Mouse (Mus musculus): Measurements from ENCODE around the gene Neurl1a. TPM values are rescaled to one million over a fixed set of nuclear protein-coding genes. Genes with fewer than 3 reads are reported as not detected.

The Neurl1a gene
- polyA plus RNA-seq, 1 experiment, result 1.6 TPM

DNA sequence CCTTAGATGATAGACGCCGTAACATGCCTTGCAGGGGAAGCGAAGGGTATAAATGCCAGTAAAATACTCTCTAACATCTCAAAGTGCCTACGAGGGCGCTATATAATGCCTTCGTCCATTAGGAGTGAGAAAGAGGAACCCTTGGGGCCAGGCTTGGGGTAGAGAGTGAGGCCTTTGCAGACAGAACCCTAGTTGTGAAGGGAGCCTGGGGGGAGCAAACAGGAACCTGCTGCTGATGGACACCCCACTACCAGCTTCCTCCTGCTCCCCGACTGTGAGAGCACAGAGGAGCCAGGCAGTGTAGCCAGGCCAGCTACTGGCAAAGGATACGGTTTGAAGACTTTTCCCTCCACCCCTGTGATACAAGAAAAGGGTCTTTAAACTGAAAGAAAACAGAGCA is 85.0 kb downstream of the Neurl1a start:
- TF ChIP-seq POLR2A (IDR thresholded peaks at IDR 0.05; ENCODE audit: control insufficient read depth, extremely low read depth, insufficient read depth, low read length, poor library complexity), result no peak
- no peak for TF ChIP-seq CTCF (IDR thresholded peaks at IDR 0.05; ENCODE audit: borderline replicate concordance, control insufficient read depth, extremely low read depth, insufficient read depth, low read length, poor library complexity)
- Histone ChIP-seq H3K36me3 (ENCODE audit: control insufficient read depth, insufficient read depth, low read length) (peaks cover 10% of the 10 kb centered on the region; the same call in 1 of the 2 replicates), H3K4me3 (ENCODE audit: control insufficient read depth, insufficient read depth, low read length) (no peak overlapping the region), H3K4me1 (replicated peaks; ENCODE audit: control insufficient read depth, insufficient read depth, low read length) (no peaks in the 10 kb centered on the region), H3K27ac (ENCODE audit: control insufficient read depth, insufficient read depth, low read length) (no peak overlapping the region), H3K27me3 (ENCODE audit: control insufficient read depth, insufficient read depth, low read length) (no peaks in the 10 kb centered on the region)
- WGBS, result 82% methylated on average over 8 of the region's 8 CpGs
- DNase-seq, result no peak

GRCm38 (mm10) chr19:47264322-47265092 is 85.9 kb downstream of the Neurl1a start:
- 0 out of 2 replicates have a peak, but pooled peaks have one; percentile 34 for TF ChIP-seq CTCF (IDR thresholded peaks at IDR 0.05; ENCODE audit: borderline replicate concordance, control insufficient read depth, extremely low read depth, insufficient read depth, low read length, poor library complexity)
- no peak for TF ChIP-seq POLR2A (IDR thresholded peaks at IDR 0.05; ENCODE audit: control insufficient read depth, extremely low read depth, insufficient read depth, low read length, poor library complexity)
- DNase-seq, result peak; percentile 45
- Histone ChIP-seq H3K4me3 (ENCODE audit: control insufficient read depth, insufficient read depth, low read length) (no peak overlapping the region), H3K27ac (ENCODE audit: control insufficient read depth, insufficient read depth, low read length) (no peak overlapping the region), H3K36me3 (ENCODE audit: control insufficient read depth, insufficient read depth, low read length) (peaks cover 10% of the 10 kb centered on the region; the same call in 1 of the 2 replicates), H3K27me3 (ENCODE audit: control insufficient read depth, insufficient read depth, low read length) (no peaks in the 10 kb centered on the region), H3K4me1 (replicated peaks; ENCODE audit: control insufficient read depth, insufficient read depth, low read length) (no peaks in the 10 kb centered on the region)
- WGBS, result 74% methylated on average over 11 of the region's 11 CpGs

DNA sequence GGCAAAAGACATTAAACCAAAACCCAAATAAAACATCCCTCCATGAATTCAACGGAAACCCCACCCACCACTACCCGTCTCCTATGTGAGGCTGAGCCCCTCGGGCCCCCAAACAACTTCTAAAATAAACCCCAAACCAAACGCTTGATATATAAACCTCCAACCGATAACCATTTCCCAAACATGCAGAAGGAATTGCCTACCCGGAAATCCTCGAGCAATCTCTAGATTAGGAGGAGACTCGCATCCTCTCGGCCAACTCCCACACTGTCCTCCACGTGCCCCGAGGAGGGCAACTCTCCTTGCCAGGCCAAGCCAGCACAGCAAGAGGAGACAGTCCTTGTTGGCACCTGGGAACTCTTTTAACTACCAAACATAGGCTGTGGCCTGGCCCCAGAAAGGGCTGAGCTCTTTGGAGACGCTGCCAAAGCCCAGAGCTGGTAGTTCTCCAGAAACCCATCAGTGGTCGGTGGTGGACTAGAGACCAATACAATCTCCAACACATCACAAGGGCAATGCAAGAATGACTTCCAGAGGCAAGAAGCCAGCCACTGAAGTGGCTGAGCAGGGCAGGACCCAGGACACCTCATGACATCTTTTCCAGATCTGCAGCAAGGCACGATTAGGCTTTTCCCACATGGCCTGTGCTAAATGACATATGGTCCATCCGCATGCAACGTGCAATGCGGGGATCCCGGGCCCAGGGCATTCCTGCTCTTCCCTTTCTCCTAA is 87.6 kb downstream of the Neurl1a start:
- TF ChIP-seq CTCF (IDR thresholded peaks at IDR 0.05; ENCODE audit: borderline replicate concordance, control insufficient read depth, extremely low read depth, insufficient read depth, low read length, poor library complexity) (no peak), POLR2A (IDR thresholded peaks at IDR 0.05; ENCODE audit: control insufficient read depth, extremely low read depth, insufficient read depth, low read length, poor library complexity) (no peak)
- Histone ChIP-seq H3K36me3 (ENCODE audit: control insufficient read depth, insufficient read depth, low read length) (peaks cover 10% of the 10 kb centered on the region; the same call in 1 of the 2 replicates), H3K27me3 (ENCODE audit: control insufficient read depth, insufficient read depth, low read length) (no peaks in the 10 kb centered on the region), H3K4me3 (ENCODE audit: control insufficient read depth, insufficient read depth, low read length) (no peak overlapping the region), H3K4me1 (replicated peaks; ENCODE audit: control insufficient read depth, insufficient read depth, low read length) (no peaks in the 10 kb centered on the region), H3K27ac (ENCODE audit: control insufficient read depth, insufficient read depth, low read length) (no peak overlapping the region)
- 96% methylated on average over 18 of the region's 18 CpGs for WGBS
- DNase-seq, result no peak

DNA sequence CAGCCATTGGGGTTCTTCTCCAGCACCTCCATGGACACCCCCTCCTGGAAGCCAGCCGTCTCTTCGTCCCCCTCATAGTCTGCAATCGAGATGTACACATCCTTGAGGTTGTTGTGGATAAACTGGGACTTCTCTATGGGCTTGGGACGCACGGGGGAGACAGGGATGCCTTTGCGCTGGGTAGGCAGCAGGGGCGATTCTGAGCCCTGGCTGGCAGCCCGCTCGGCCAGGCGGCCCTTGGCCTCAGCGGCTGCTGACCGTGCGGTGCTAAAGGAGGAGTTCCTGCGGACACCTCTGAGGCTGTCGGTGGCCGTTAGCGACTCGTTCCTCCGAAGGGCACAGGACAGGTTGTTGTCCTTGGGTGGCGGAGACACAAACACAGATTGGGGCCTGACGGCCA is 88.4 kb downstream of the Neurl1a start:
- Histone ChIP-seq H3K4me3 (ENCODE audit: control insufficient read depth, insufficient read depth, low read length) (no peak overlapping the region), H3K4me1 (replicated peaks; ENCODE audit: control insufficient read depth, insufficient read depth, low read length) (no peaks in the 10 kb centered on the region), H3K27ac (ENCODE audit: control insufficient read depth, insufficient read depth, low read length) (no peak overlapping the region), H3K36me3 (ENCODE audit: control insufficient read depth, insufficient read depth, low read length) (peaks cover 10% of the 10 kb centered on the region; the same call in 1 of the 2 replicates), H3K27me3 (ENCODE audit: control insufficient read depth, insufficient read depth, low read length) (no peaks in the 10 kb centered on the region)
- no peak for DNase-seq
- 96% methylated on average over 21 of the region's 21 CpGs for WGBS
- TF ChIP-seq CTCF (IDR thresholded peaks at IDR 0.05; ENCODE audit: borderline replicate concordance, control insufficient read depth, extremely low read depth, insufficient read depth, low read length, poor library complexity) (no peak), POLR2A (IDR thresholded peaks at IDR 0.05; ENCODE audit: control insufficient read depth, extremely low read depth, insufficient read depth, low read length, poor library complexity) (no peak)

DNA sequence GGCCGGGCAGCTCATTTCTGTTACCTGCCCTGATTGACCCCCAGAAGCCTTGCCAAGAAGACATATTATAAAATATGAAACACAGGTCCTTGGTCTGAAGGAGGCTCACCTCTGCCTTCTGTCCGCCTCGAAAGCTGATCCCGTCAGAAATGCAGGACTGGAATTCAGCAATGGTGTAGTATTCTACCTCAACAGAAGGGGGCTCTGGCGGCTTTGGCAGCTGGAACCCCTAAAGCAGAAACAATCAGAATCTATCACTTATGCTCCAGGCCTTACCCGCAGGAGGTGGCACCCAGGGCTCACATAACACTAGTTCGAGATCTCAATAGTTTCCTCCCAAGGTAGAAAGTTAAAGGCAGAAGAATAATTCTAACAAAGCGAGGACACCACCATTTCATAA is 91.1 kb downstream of the Neurl1a start:
- Histone ChIP-seq H3K27ac (ENCODE audit: control insufficient read depth, insufficient read depth, low read length) (no peak overlapping the region), H3K27me3 (ENCODE audit: control insufficient read depth, insufficient read depth, low read length) (no peaks in the 10 kb centered on the region), H3K4me1 (replicated peaks; ENCODE audit: control insufficient read depth, insufficient read depth, low read length) (no peaks in the 10 kb centered on the region), H3K36me3 (ENCODE audit: control insufficient read depth, insufficient read depth, low read length) (peaks cover 16% of the 10 kb centered on the region; the same call in 1 of the 2 replicates), H3K4me3 (ENCODE audit: control insufficient read depth, insufficient read depth, low read length) (no peak overlapping the region)
- peak; percentile 9 for DNase-seq
- TF ChIP-seq CTCF (IDR thresholded peaks at IDR 0.05; ENCODE audit: borderline replicate concordance, control insufficient read depth, extremely low read depth, insufficient read depth, low read length, poor library complexity), result no peak
- TF ChIP-seq POLR2A (IDR thresholded peaks at IDR 0.05; ENCODE audit: control insufficient read depth, extremely low read depth, insufficient read depth, low read length, poor library complexity), result no peak
- 90% methylated on average over 8 of the region's 8 CpGs for WGBS

GRCm38 (mm10) chr19:47270520-47270919 is 91.9 kb downstream of the Neurl1a start:
- peaks cover 16% of the 10 kb centered on the region; the same call in 1 of the 2 replicates for H3K36me3 ChIP-seq (ENCODE audit: control insufficient read depth, insufficient read depth, low read length)
- whole genome bisulfite sequencing, result 93% methylated on average over 9 of the region's 9 CpGs
- no peak for TF ChIP-seq POLR2A (IDR thresholded peaks at IDR 0.05; ENCODE audit: control insufficient read depth, extremely low read depth, insufficient read depth, low read length, poor library complexity)
- no peak for TF ChIP-seq CTCF (IDR thresholded peaks at IDR 0.05; ENCODE audit: borderline replicate concordance, control insufficient read depth, extremely low read depth, insufficient read depth, low read length, poor library complexity)
- H3K4me3 ChIP-seq (ENCODE audit: control insufficient read depth, insufficient read depth, low read length), result no peak overlapping the region
- no peak for DNase-seq
- no peak overlapping the region for H3K27ac ChIP-seq (ENCODE audit: control insufficient read depth, insufficient read depth, low read length)
- H3K4me1 ChIP-seq (replicated peaks; ENCODE audit: control insufficient read depth, insufficient read depth, low read length), result no peaks in the 10 kb centered on the region
- no peaks in the 10 kb centered on the region for H3K27me3 ChIP-seq (ENCODE audit: control insufficient read depth, insufficient read depth, low read length)
